Mouse (Mus musculus): ENCODE measurements around the gene Atg3. TPM values are rescaled to one million over a fixed set of nuclear protein-coding genes. Genes with fewer than 3 reads are reported as not detected.

Gene Atg3
- polyA plus RNA-seq, 1 experiment from 2014 or later = 30.5 TPM

GRCm38 (mm10) chr16:45204859-45205670, 46.5 kb downstream of the Atg3 start:
- no peak for ATAC-seq (ENCODE audit: insufficient number of reproducible peaks, insufficient read depth, low FRiP score, low read depth)
- no peak overlapping the region for H3K4me3 ChIP-seq (ENCODE audit: control insufficient read depth in 1 of 2, insufficient read depth in 1 of 2, low read depth in 1 of 2, low read length in 2 of 2)
- H3K36me3 ChIP-seq (ENCODE audit: control insufficient read depth, insufficient read depth, low read length) = no peaks in the 10 kb centered on the region
- no peak overlapping the region for H3K4me2 ChIP-seq (ENCODE audit: low read length)
- H3K4me1 ChIP-seq (ENCODE audit: control insufficient read depth in 2 of 2, insufficient read depth in 2 of 2, low read length in 2 of 2) = no peaks in the 10 kb centered on the region
- H3K27me3 ChIP-seq (ENCODE audit: control insufficient read depth, insufficient read depth, low read length) = no peaks in the 10 kb centered on the region
- no peaks in the 10 kb centered on the region for H3K9me3 ChIP-seq (ENCODE audit: control insufficient read depth, low read length)
- no peak overlapping the region for H3K27ac ChIP-seq (replicated peaks in 1 of 2; ENCODE audit: control insufficient read depth in 1 of 2, insufficient read depth in 1 of 2, low read depth in 2 of 2, low read length in 2 of 2)
- 74% methylated on average over 12 of the region's 12 CpGs for WGBS
- H3K9ac ChIP-seq (ENCODE audit: low read length) = no peak overlapping the region

- no peak for ATAC-seq (ENCODE audit: insufficient number of reproducible peaks, insufficient read depth, low FRiP score, low read depth)
- 57% methylated on average over 2 of the region's 2 CpGs for WGBS
- H3K4me3 ChIP-seq (ENCODE audit: control insufficient read depth in 1 of 2, insufficient read depth in 1 of 2, low read depth in 1 of 2, low read length in 2 of 2) = no peak overlapping the region
- H3K4me1 ChIP-seq (ENCODE audit: control insufficient read depth in 2 of 2, insufficient read depth in 2 of 2, low read length in 2 of 2) = no peaks in the 10 kb centered on the region
- H3K27me3 ChIP-seq (ENCODE audit: control insufficient read depth, insufficient read depth, low read length) = no peaks in the 10 kb centered on the region
- no peaks in the 10 kb centered on the region for H3K9me3 ChIP-seq (ENCODE audit: control insufficient read depth, low read length)
- no peak overlapping the region for H3K9ac ChIP-seq (ENCODE audit: low read length)
- H3K36me3 ChIP-seq (ENCODE audit: control insufficient read depth, insufficient read depth, low read length) = no peaks in the 10 kb centered on the region
- no peak overlapping the region for H3K27ac ChIP-seq (replicated peaks in 1 of 2; ENCODE audit: control insufficient read depth in 1 of 2, insufficient read depth in 1 of 2, low read depth in 2 of 2, low read length in 2 of 2)
- no peak overlapping the region for H3K4me2 ChIP-seq (ENCODE audit: low read length)
Measured at GRCm38 (mm10) chr16:45222016-45222415, 63.4 kb downstream of the Atg3 start.

DNA sequence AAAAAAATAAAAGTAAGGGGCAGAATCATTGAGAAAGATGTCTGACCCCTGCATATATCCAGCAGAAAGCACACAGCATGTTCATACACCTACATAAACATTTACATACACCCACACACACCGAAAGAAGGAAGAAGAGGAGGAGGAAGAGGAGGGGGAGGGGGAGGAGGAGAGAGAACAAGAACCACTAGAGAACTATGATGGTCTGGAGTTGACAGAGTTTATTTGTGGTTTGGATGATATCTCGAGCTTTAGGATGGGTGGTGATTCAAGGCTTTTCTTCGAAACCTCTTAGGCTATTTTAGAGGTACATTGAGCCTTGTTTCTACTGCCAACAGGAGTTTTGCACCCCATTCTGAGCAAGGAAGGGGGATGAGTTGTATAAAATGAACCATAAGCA, 64.2 kb downstream of the Atg3 start:
- Histone ChIP-seq H3K4me2 (ENCODE audit: low read length) (no peak overlapping the region), H3K4me3 (ENCODE audit: control insufficient read depth in 1 of 2, insufficient read depth in 1 of 2, low read depth in 1 of 2, low read length in 2 of 2) (no peak overlapping the region), H3K9ac (ENCODE audit: low read length) (no peak overlapping the region), H3K36me3 (ENCODE audit: control insufficient read depth, insufficient read depth, low read length) (no peaks in the 10 kb centered on the region), H3K27me3 (ENCODE audit: control insufficient read depth, insufficient read depth, low read length) (no peaks in the 10 kb centered on the region), H3K9me3 (ENCODE audit: control insufficient read depth, low read length) (no peaks in the 10 kb centered on the region), H3K27ac (replicated peaks in 1 of 2; ENCODE audit: control insufficient read depth in 1 of 2, insufficient read depth in 1 of 2, low read depth in 2 of 2, low read length in 2 of 2) (no peak overlapping the region), H3K4me1 (ENCODE audit: control insufficient read depth in 2 of 2, insufficient read depth in 2 of 2, low read length in 2 of 2) (no peaks in the 10 kb centered on the region)
- WGBS = 67% methylated on average over 3 of the region's 3 CpGs
- ATAC-seq (ENCODE audit: insufficient number of reproducible peaks, insufficient read depth, low FRiP score, low read depth) = no peak

DNA sequence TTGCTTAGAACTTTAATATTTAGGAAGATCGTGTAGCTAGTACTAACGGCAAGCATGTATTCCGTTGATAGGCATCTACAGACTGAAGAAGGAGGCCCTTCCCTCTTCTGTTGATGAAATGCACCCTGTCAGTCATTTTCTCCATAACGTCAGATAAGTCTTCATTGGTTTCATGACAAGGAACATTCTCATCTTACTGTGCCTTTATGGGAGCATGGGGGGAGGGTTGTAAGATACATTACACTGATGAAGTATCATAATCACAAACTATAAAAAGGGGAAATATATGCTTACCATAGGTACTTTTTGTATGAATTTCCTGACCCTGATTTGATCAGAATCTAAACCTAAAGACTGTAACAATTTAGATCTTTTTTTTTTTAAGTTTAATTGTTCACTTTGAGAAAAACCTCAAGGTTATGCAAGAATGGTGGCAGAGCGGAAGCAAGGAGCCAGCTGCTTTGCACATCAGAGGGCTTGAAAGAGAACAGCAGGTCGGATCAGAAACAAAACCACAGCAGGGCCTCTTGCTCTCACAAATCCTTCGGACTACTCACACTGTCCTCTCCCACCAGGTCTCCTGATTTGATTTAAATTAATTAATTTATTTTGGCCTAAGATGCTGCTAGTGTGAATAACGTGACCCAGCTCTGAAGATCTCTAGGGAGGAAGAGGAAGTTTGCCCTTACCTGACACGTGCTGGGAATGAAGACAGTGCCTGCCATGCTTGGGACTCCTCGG, 65.2 kb downstream of the Atg3 start, which contains the start of gene Btla:
Btla (plus strand) TSS at position 668 of the 741 bp plus-strand sequence.
- 54% methylated on average over 10 of the region's 10 CpGs for WGBS
- ATAC-seq (ENCODE audit: insufficient number of reproducible peaks, insufficient read depth, low FRiP score, low read depth) = no peak
- H3K4me2 ChIP-seq (ENCODE audit: low read length) = no peak within 1 kb of the TSS
- H3K27me3 ChIP-seq (ENCODE audit: control insufficient read depth, insufficient read depth, low read length) = no peaks in the 10 kb centered on the region
- H3K4me1 ChIP-seq (ENCODE audit: control insufficient read depth in 2 of 2, insufficient read depth in 2 of 2, low read length in 2 of 2) = no peaks in the 10 kb centered on the region
- no peak within 1 kb of the TSS for H3K4me3 ChIP-seq (ENCODE audit: control insufficient read depth in 1 of 2, insufficient read depth in 1 of 2, low read depth in 1 of 2, low read length in 2 of 2)
- no peaks in the 10 kb centered on the region for H3K9me3 ChIP-seq (ENCODE audit: control insufficient read depth, low read length)
- no peak within 1 kb of the TSS for H3K27ac ChIP-seq (replicated peaks in 1 of 2; ENCODE audit: control insufficient read depth in 1 of 2, insufficient read depth in 1 of 2, low read depth in 2 of 2, low read length in 2 of 2)
- no peaks in the 10 kb centered on the region for H3K36me3 ChIP-seq (ENCODE audit: control insufficient read depth, insufficient read depth, low read length)
- H3K9ac ChIP-seq (ENCODE audit: low read length) = no peak within 1 kb of the TSS

DNA sequence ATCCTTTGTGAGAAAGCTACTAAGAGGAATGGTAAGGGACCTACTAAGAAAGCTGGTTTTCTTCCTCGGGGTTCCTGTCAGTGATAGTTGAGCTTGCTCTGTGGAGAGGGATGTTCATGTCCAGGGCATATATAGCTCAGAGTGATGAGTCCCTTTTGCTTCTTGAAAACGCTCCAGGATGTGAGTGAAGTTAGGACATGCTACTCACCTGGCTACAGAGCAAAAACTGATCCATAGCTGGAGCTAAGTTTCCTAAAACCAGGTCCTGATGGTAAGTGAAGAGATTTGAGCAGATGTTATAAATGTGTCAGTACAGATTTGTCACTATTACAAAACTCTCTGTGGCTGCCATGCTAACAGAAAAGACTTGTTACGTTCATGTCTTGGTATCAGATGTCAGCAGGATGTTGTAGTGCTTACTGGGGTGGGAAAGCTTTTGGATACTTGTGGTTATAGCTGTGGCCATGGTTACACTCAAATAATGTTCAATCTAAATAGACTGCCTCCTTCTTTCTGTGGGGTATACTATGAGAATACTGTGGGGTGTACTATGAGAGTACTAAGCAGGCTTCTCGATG, 65.9 kb downstream of the Atg3 start:
- no peaks in the 10 kb centered on the region for H3K36me3 ChIP-seq (ENCODE audit: control insufficient read depth, insufficient read depth, low read length)
- no peak overlapping the region for H3K4me3 ChIP-seq (ENCODE audit: control insufficient read depth in 1 of 2, insufficient read depth in 1 of 2, low read depth in 1 of 2, low read length in 2 of 2)
- H3K9me3 ChIP-seq (ENCODE audit: control insufficient read depth, low read length) = no peaks in the 10 kb centered on the region
- no peak for ATAC-seq (ENCODE audit: insufficient number of reproducible peaks, insufficient read depth, low FRiP score, low read depth)
- H3K27me3 ChIP-seq (ENCODE audit: control insufficient read depth, insufficient read depth, low read length) = no peaks in the 10 kb centered on the region
- H3K27ac ChIP-seq (replicated peaks in 1 of 2; ENCODE audit: control insufficient read depth in 1 of 2, insufficient read depth in 1 of 2, low read depth in 2 of 2, low read length in 2 of 2) = no peak overlapping the region
- no peaks in the 10 kb centered on the region for H3K4me1 ChIP-seq (ENCODE audit: control insufficient read depth in 2 of 2, insufficient read depth in 2 of 2, low read length in 2 of 2)
- no peak overlapping the region for H3K9ac ChIP-seq (ENCODE audit: low read length)
- H3K4me2 ChIP-seq (ENCODE audit: low read length) = no peak overlapping the region
- WGBS = 75% methylated on average over 4 of the region's 4 CpGs

- ATAC-seq (ENCODE audit: insufficient number of reproducible peaks, insufficient read depth, low FRiP score, low read depth) = no peak
- no peaks in the 10 kb centered on the region for H3K36me3 ChIP-seq (ENCODE audit: control insufficient read depth, insufficient read depth, low read length)
- WGBS = 78% methylated on average over 1 of the region's 1 CpGs
Measured at GRCm38 (mm10) chr16:45227002-45227401, 68.4 kb downstream of the Atg3 start.

DNA sequence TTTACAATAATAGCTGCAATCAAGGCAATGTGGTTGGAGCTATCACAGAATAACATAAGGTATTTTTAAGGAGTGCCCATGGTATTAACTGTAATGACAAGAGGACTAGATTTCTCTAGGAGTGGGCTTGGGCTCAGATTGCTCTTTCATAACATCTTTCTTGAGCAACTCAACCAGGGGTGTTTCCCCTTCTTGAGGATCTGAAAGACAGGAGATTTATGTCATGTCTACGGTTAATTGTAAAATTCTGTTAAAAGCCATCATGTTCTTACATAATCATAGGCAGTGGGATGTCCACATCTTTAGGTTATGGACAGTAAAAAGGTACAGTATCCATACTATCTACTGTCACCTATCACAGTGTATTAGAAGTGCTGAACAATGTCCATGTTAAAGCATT, 72.7 kb downstream of the Atg3 start:
- H3K4me3 ChIP-seq (ENCODE audit: control insufficient read depth in 1 of 2, insufficient read depth in 1 of 2, low read depth in 1 of 2, low read length in 2 of 2) = no peak overlapping the region
- 79% methylated on average over 1 of the region's 1 CpGs for WGBS
- H3K9ac ChIP-seq (ENCODE audit: low read length) = no peak overlapping the region
- H3K27ac ChIP-seq (replicated peaks in 1 of 2; ENCODE audit: control insufficient read depth in 1 of 2, insufficient read depth in 1 of 2, low read depth in 2 of 2, low read length in 2 of 2) = no peak overlapping the region
- no peaks in the 10 kb centered on the region for H3K9me3 ChIP-seq (ENCODE audit: control insufficient read depth, low read length)
- no peaks in the 10 kb centered on the region for H3K4me1 ChIP-seq (ENCODE audit: control insufficient read depth in 2 of 2, insufficient read depth in 2 of 2, low read length in 2 of 2)
- H3K27me3 ChIP-seq (ENCODE audit: control insufficient read depth, insufficient read depth, low read length) = no peaks in the 10 kb centered on the region
- ATAC-seq (ENCODE audit: insufficient number of reproducible peaks, insufficient read depth, low FRiP score, low read depth) = no peak
- no peak overlapping the region for H3K4me2 ChIP-seq (ENCODE audit: low read length)
- H3K36me3 ChIP-seq (ENCODE audit: control insufficient read depth, insufficient read depth, low read length) = no peaks in the 10 kb centered on the region

More at GRCm38 (mm10) chr16:45227002-45227401, 68.4 kb downstream of the Atg3 start:
- no peaks in the 10 kb centered on the region for H3K27me3 ChIP-seq (ENCODE audit: control insufficient read depth, insufficient read depth, low read length)
- no peak overlapping the region for H3K9ac ChIP-seq (ENCODE audit: low read length)
- no peak overlapping the region for H3K27ac ChIP-seq (replicated peaks in 1 of 2; ENCODE audit: control insufficient read depth in 1 of 2, insufficient read depth in 1 of 2, low read depth in 2 of 2, low read length in 2 of 2)
- H3K4me1 ChIP-seq (ENCODE audit: control insufficient read depth in 2 of 2, insufficient read depth in 2 of 2, low read length in 2 of 2) = no peaks in the 10 kb centered on the region
- no peak overlapping the region for H3K4me2 ChIP-seq (ENCODE audit: low read length)
- no peaks in the 10 kb centered on the region for H3K9me3 ChIP-seq (ENCODE audit: control insufficient read depth, low read length)
- H3K4me3 ChIP-seq (ENCODE audit: control insufficient read depth in 1 of 2, insufficient read depth in 1 of 2, low read depth in 1 of 2, low read length in 2 of 2) = no peak overlapping the region

Measured in heart, embryonic 14.5 days (tissue).